Mouse (Mus musculus): Measurements from ENCODE around the gene Pgap3. TPM values are rescaled to one million over a fixed set of nuclear protein-coding genes. Genes with fewer than 3 reads are reported as not detected.
"Not testable (repeated sequence)": the region's sequence is repeated elsewhere in the genome, so short reads cannot be mapped to it uniquely, and the experiment has no call there.

Gene Pgap3
- polyA plus RNA-seq, 1 experiment from 2014 or later = 6.5 TPM

GRCm38 (mm10) chr11:98386596-98386995 lies 13.7 kb downstream of the Pgap3 start:
- Histone ChIP-seq H3K4me1 (peaks cover 2% of the 10 kb centered on the region; the same call in 1 of the 2 replicates), H3K9me3 (no peaks in the 10 kb centered on the region), H3K27ac (replicated peaks) (no peak overlapping the region), H3K9ac (replicated peaks) (no peak overlapping the region), H3K27me3 (peaks cover 20% of the 10 kb centered on the region), H3K36me3 (no peaks in the 10 kb centered on the region), H3K4me2 (replicated peaks) (0 out of 2 replicates have a peak overlapping the region, but pooled peaks have one; percentile 8), H3K4me3 (no peak overlapping the region)
- 18% methylated on average over 24 of the region's 24 CpGs for WGBS
- no peak for ATAC-seq (replicated peaks)

GRCm38 (mm10) chr11:98385638-98386585 lies 14.4 kb downstream of the Pgap3 start, which contains the start of gene Pnmt:
TSS of gene Pnmt (plus strand) at chr11:98386450.
- H3K27ac ChIP-seq (replicated peaks) = no peak within 1 kb of the TSS
- H3K4me1 ChIP-seq = peaks cover 2% of the 10 kb centered on the region; the same call in 1 of the 2 replicates
- no peak within 1 kb of the TSS for H3K4me3 ChIP-seq
- H3K9me3 ChIP-seq = no peaks in the 10 kb centered on the region
- H3K9ac ChIP-seq (replicated peaks) = no peak within 1 kb of the TSS
- H3K27me3 ChIP-seq = peaks cover 20% of the 10 kb centered on the region
- H3K36me3 ChIP-seq = peaks cover under 1% of the 10 kb centered on the region; the same call in 1 of the 2 replicates
- WGBS = 56% methylated on average over 25 of the region's 25 CpGs
- 0 out of 2 replicates have a peak within 1 kb of the TSS, but pooled peaks have one; percentile 8 for H3K4me2 ChIP-seq (replicated peaks)
- no peak for ATAC-seq (replicated peaks)

- Histone ChIP-seq H3K27ac (replicated peaks) (no peak overlapping the region), H3K4me1 (peaks cover 7% of the 10 kb centered on the region), H3K9me3 (no peaks in the 10 kb centered on the region), H3K36me3 (peaks cover 8% of the 10 kb centered on the region; the same call in 1 of the 2 replicates), H3K27me3 (peaks cover 20% of the 10 kb centered on the region), H3K4me3 (no peak overlapping the region), H3K9ac (replicated peaks) (no peak overlapping the region), H3K4me2 (replicated peaks) (no peak overlapping the region)
- WGBS = 60% methylated on average over 8 of the region's 8 CpGs
- no peak for ATAC-seq (replicated peaks)
Observed at GRCm38 (mm10) chr11:98384721-98385637, 15.3 kb downstream of the Pgap3 start.

DNA sequence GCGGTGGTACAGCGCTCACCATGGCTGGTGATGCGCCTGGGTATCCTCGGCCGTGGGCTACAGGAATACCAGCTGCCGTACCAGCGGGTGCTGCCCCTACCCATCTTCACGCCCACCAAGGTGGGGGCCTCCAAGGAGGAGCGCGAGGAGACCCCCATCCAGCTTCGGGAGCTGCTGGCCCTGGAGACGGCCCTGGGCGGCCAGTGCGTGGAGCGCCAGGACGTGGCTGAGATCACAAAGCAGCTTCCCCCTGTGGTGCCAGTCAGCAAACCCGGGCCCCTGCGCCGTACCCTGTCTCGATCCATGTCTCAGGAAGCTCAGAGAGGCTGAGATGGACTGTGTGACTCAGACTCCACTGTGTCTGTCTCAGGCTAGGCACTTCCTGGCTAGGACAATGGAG lies 16.1 kb downstream of the Pgap3 start:
- H3K4me2 ChIP-seq (replicated peaks) = no peak overlapping the region
- ATAC-seq (replicated peaks) = no peak
- H3K4me1 ChIP-seq = peaks cover 9% of the 10 kb centered on the region
- peaks cover 10% of the 10 kb centered on the region; the same call in 1 of the 2 replicates for H3K36me3 ChIP-seq
- WGBS = 79% methylated on average over 20 of the region's 20 CpGs
- H3K27me3 ChIP-seq = peaks cover 20% of the 10 kb centered on the region
- no peak overlapping the region for H3K9ac ChIP-seq (replicated peaks)
- no peak overlapping the region for H3K27ac ChIP-seq (replicated peaks)
- H3K9me3 ChIP-seq = no peaks in the 10 kb centered on the region
- H3K4me3 ChIP-seq = no peak overlapping the region

DNA sequence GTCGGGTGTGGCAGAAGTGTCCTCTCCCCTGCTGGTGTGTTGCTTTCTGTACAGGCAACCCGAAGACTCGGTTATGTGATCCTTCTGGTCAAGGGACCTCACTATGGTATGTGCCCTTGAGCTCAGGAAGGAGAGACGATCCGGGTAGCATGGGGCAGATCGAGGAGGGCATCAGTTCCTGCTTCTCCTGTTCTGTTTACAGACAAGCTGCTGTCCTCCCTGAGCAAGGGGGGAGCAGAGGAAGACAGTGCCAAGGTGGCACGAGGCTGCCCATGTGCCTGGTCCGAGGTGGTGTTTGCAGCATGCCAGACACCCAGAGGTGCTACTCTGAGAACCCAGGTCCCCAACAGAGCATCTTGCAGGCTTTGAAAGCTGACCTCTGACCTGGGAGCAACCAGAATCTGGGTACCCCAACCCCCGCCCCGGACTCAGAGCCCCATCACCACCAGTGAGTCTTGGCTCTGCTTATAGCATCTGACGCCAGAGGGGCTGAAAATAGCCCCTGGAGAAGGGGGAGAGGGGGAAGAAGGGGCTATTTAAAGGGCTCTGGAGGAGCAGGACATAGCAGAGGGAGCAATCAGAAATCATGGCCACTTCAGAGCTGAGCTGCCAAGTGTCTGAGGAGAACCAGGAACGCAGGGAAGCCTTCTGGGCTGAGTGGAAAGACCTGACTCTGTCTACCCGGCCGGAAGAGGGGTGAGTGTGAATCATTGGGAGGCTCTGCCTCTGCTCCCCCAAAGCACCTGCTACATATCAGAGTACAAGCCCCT lies 16.8 kb downstream of the Pgap3 start, which contains the start of gene Tcap:
TSS of gene Tcap (plus strand) at position 551 of the 770 bp plus-strand sequence.
- no peak for ATAC-seq (replicated peaks)
- Histone ChIP-seq H3K27me3 (peaks cover 20% of the 10 kb centered on the region), H3K9ac (replicated peaks) (no peak within 1 kb of the TSS)

DNA sequence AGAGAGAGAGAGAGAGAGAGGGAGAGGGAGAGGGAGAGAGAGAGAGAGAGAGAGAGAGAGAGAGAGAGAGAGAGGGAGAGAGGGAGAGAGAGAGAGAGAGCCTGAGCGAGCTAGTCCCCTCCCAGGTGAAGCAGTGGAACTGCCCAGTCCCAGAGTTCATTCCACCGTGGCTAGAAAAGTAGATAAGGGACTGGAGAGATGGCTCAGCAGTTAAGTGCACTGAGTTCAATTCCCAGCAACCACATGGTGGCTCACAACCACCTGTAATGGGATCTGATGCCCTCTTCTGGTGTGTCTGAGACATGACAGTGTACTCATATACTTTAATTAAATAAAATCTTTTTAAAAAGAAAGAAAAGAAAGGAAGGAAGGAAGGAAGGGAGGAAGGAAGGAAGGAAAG lies 17.9 kb downstream of the Pgap3 start:
- not testable (repeated sequence) for ATAC-seq (replicated peaks); H3K9me3 ChIP-seq; H3K9ac ChIP-seq (replicated peaks); H3K4me2 ChIP-seq (replicated peaks); H3K27ac ChIP-seq (replicated peaks); H3K4me3 ChIP-seq; H3K4me1 ChIP-seq
- Histone ChIP-seq H3K36me3 (peaks cover 28% of the 10 kb centered on the region), H3K27me3 (peaks cover 12% of the 10 kb centered on the region; the same call in 1 of the 2 replicates)
- WGBS = 50% methylated on average over 2 of the region's 2 CpGs

More for the DNA sequence above, 16.8 kb downstream of the Pgap3 start, which contains the start of gene Tcap:
- WGBS = 66% methylated on average over 14 of the region's 14 CpGs
- H3K4me3 ChIP-seq = no peak within 1 kb of the TSS
- peaks cover 8% of the 10 kb centered on the region for H3K4me1 ChIP-seq
- no peaks in the 10 kb centered on the region for H3K9me3 ChIP-seq
- H3K27ac ChIP-seq (replicated peaks) = no peak within 1 kb of the TSS
- no peak within 1 kb of the TSS for H3K4me2 ChIP-seq (replicated peaks)
- H3K36me3 ChIP-seq = peaks cover 17% of the 10 kb centered on the region

- Histone ChIP-seq H3K4me3 (no peak overlapping the region), H3K4me1 (peaks cover 8% of the 10 kb centered on the region), H3K36me3 (peaks cover 35% of the 10 kb centered on the region), H3K4me2 (replicated peaks) (no peak overlapping the region), H3K27ac (replicated peaks) (no peak overlapping the region), H3K27me3 (0 out of 2 replicates have a peak, but pooled peaks cover 8% of the 10 kb centered on the region), H3K9me3 (no peaks in the 10 kb centered on the region), H3K9ac (replicated peaks) (no peak overlapping the region)
- 88% methylated on average over 2 of the region's 2 CpGs for WGBS
- ATAC-seq (replicated peaks) = no peak
Observed at GRCm38 (mm10) chr11:98381651-98382050, 18.6 kb downstream of the Pgap3 start.

- Histone ChIP-seq H3K36me3 (peaks cover 51% of the 10 kb centered on the region), H3K27me3 (no peaks in the 10 kb centered on the region), H3K9me3 (no peaks in the 10 kb centered on the region), H3K27ac (replicated peaks) (peak overlapping the region; percentile 48), H3K4me3 (no peak overlapping the region), H3K4me1 (peaks cover 10% of the 10 kb centered on the region), H3K4me2 (replicated peaks) (no peak overlapping the region), H3K9ac (replicated peaks) (no peak overlapping the region)
- WGBS = 77% methylated on average over 6 of the region's 6 CpGs
- ATAC-seq (replicated peaks) = no peak
Observed at GRCm38 (mm10) chr11:98380106-98380505, 20.2 kb downstream of the Pgap3 start.

- no peak overlapping the region for H3K9ac ChIP-seq (replicated peaks)
- 92% methylated on average over 7 of the region's 7 CpGs for WGBS
- H3K27ac ChIP-seq (replicated peaks) = peak overlapping the region; percentile 48; the same call in 1 of the 2 replicates
Observed at GRCm38 (mm10) chr11:98379379-98379778, 20.9 kb downstream of the Pgap3 start.

GRCm38 (mm10) chr11:98377787-98378186 lies 22.5 kb downstream of the Pgap3 start:
- Histone ChIP-seq H3K27ac (replicated peaks) (no peak overlapping the region), H3K4me2 (replicated peaks) (no peak overlapping the region), H3K36me3 (peaks cover 52% of the 10 kb centered on the region), H3K9me3 (no peaks in the 10 kb centered on the region), H3K9ac (replicated peaks) (no peak overlapping the region), H3K4me1 (peaks cover 23% of the 10 kb centered on the region), H3K27me3 (no peaks in the 10 kb centered on the region), H3K4me3 (no peak overlapping the region)
- ATAC-seq (replicated peaks) = no peak
- WGBS = 90% methylated on average over 11 of the region's 11 CpGs

More at GRCm38 (mm10) chr11:98379379-98379778, 20.9 kb downstream of the Pgap3 start:
- Histone ChIP-seq H3K36me3 (peaks cover 52% of the 10 kb centered on the region), H3K4me3 (no peak overlapping the region), H3K4me1 (peaks cover 18% of the 10 kb centered on the region), H3K27me3 (no peaks in the 10 kb centered on the region), H3K9me3 (no peaks in the 10 kb centered on the region), H3K4me2 (replicated peaks) (no peak overlapping the region)
- ATAC-seq (replicated peaks) = no peak

- ATAC-seq (replicated peaks) = no peak
- Histone ChIP-seq H3K9me3 (no peaks in the 10 kb centered on the region), H3K4me2 (replicated peaks) (no peak overlapping the region), H3K4me3 (no peak overlapping the region), H3K4me1 (peaks cover 29% of the 10 kb centered on the region), H3K27ac (replicated peaks) (no peak overlapping the region), H3K36me3 (peaks cover 52% of the 10 kb centered on the region), H3K9ac (replicated peaks) (no peak overlapping the region), H3K27me3 (no peaks in the 10 kb centered on the region)
- 68% methylated on average over 5 of the region's 5 CpGs for WGBS
Observed at GRCm38 (mm10) chr11:98376756-98377155, 23.5 kb downstream of the Pgap3 start.

Data from forebrain, embryonic 15.5 days (tissue).